Mouse (Mus musculus) natural killer cell, adult 2 months (primary cell): Measurements from ENCODE around the gene Aph1b.

Source experiments
- DNase-seq, 2 experiments: peaks; one replicate each; pipeline ENCODE4 v3.0.0; 2022; ENCODE audit warnings: low spot score in 2 of 2

The Aph1b gene

DNA sequence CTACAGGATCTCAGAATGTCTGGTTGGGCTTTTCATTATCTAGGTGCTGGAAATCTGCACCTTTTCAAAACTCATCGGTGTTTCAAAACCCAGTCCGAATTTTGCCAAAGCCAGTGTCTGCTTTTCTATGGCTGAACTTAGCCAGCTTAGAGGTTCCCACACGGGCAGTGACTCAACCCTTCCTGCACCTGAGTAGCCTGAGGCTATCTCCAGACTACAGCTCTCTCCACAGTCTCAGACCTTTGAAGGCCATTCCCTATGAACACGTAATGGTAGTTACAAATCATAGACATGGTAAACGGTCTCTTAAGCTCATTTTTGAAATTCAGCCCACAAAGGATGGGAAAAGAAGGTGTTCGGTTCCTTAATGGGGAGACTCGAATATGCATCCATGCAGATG, 55.8 kb downstream of the Aph1b start:
- no peak for DNase-seq

DNA sequence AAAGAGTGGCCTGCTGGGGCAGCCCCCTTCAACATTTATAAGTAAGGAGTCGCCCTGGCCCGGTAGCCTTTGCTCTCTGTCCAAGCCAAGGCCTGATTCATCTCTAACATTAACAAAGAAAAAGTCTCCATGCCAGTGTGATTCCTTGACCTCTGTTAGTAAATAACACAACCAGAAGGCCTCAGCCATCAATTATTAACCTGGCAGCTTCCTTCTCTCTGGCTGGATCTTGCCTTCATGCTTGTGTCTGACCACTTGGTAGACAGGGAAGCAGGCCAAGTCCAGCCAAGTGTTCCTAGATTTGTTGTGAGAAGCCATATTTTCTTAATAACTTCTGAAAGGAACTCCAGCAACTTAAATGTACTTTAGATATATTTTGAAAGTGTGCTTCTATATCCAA, 58.7 kb downstream of the Aph1b start:
- DNase-seq, result no peak

DNA sequence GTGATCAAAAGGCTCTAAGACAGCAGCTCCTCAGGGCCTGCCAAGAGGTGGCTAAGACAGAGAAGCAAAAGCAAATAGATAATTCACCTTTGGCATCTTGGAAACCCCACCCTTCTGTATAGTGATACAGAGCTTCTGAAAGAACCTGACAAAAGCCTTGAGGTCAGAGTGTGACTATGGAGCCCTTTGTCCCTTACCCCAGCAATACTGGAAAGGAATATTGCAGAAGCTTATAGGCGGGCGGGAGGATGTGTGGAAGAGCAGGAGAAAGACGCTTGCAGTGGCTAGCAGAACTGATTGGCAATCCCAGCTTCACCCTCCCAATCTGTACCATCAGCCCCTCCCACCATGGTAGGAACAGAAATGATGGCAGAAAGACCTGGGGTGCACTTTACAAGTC, 59.3 kb downstream of the Aph1b start:
- no peak for DNase-seq

DNA sequence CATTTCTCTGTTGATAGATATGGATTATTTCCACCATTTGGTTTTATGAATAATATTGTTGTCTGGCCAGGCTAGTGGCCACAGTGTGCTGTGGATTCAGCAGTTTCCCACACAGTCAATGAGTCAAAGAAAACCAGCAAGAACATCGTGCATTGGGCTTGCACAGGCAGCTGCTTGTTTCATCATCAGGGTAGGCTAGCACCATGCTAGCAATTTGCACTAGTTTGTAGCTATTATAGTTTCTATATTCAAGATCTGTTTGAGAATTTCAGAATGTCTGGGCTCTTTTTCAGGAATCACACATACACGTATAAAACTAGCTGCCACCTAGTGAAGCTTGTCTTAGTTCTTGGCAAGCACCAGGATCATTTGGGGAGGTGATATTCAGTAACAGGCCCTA, 60.2 kb downstream of the Aph1b start:
- no peak for DNase-seq

DNA sequence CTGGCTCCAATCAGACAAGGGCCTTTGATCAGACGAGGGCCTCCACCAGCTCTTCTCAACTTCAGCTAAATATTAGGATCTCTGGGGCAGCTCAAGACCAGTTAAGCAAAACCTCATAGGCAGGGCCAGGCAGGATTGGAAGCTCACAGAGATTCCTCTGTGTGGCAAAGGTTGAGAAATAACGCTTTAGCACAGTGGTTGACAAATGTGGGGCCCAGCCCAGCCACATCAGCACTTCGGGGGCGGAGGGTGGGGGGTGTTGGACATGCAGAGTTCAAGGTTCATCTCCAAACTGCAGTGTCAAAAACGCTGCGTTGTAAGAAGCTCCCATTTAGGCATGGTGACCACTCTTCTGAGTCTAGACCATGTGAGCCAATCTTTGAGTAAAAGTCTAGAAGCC, 60.7 kb downstream of the Aph1b start:
- no peak for DNase-seq

DNA sequence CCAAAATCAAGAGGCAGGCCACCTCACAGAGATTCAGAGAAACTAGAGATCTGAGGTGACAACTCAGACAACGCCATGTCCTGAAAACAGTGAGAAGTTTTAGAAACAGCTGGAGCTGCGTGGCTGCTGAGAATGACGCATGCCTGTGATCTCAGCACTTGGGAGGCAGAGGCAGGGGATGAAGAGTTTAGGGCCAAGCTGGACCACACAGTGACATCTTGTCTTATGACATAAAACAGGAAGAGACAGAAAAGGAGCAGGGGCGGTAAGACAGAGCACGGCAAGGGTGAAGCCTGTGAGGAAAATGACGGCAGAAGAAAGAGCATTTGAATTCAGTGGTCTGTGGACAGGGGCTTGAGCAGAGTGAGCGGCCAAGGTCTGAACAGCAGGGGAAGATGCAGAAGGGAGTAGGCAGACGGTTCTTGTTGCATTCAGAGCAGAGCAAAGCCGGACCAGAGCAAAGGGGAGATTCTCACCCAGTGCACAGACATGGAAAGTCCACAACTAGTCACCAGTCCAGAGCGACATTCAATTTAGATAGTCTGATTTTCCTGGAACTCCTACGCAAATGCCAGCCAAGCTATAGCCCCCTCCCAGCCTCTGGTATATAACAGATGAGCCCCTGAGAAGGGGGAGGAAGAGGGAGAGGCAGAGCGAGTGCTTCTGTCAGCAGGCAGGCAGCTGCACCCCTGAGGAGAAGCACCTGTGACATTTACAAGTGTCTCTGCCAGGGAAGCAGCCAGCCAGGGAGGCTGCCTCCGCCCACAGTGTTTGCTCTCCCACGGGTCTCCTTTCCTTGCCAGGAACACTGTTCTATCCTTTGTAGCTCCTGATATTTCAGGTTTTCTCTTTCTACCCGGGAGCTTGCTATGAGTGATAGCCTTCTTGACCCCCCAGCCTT, 62.2 kb downstream of the Aph1b start:
- DNase-seq, result no peak

DNA sequence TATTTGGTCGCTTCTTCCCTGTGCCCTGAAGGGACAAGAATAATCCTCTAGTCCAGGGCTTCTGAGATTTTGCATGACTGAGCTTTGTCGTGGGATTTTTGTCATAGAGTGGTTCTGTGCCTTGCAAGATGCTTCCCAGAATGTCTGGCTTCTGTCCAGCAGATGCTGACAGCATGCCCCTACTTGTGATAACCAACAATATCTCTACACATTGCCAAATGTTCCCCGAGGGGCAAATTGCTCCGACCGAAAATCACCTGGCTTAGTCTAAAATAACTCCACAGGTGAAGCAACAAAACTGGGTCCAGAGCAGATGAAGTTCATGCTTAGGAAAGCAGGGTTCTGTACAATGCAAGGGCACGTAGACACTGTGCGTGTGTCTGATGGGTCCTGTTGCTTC, 64.0 kb downstream of the Aph1b start:
- no peak for DNase-seq

DNA sequence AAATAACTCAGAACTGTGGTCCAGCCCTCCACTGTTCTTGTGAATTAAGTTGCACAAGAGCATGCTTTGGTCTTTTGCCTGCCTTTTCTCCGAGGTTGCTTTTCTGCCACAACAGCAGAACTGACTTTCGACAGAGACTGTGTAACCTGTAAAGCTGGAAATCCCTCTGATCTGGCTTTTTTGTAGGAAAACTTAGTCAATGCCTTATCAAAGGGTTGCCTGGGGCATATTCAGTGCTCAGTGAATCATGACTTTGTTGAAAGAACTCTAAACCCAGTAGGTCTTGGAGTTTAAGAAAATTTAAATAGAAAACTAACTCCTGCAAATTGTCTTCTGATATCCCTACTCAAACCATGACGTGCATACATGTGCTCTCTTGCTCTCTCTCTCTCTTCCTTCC, 64.7 kb downstream of the Aph1b start:
- DNase-seq, result no peak

DNA sequence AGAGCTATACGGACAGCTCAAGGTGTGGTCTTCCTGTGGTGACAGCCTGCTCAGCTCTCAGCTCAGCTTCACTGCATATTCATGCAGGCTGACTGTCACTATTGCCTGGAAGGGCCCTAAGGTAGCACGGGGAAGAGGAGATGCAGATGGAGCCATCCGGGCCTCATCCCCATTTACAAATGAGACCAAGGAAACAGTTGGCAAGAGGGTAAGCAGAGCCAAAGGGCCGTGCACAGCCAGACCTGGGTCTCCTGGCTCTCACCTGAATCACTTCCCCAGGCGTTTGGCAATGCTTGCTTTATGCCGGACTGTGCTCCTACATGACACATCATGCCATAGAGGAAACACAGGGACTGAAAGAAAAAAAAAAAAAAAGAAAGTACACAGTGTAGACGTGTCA, 68.0 kb downstream of the Aph1b start:
- DNase-seq, result no peak

DNA sequence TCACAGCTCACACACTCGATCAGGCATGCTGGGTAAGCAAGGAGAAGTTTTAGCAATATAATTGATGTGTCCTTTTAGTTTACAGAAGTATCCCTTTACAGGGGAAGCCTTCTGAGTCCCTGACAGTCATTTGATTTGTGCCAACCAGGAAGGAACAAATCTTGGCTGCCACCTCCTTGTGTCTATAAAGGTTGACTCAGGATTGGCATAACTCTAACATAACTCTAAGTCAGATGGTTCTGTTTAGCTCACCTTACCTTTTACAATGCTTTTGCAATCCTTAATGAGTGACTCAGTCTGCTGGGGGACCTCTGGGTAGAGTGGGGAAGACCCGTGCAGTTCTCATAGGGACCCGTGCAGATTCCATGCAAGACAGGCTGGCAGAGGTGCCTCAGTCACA, 69.7 kb downstream of the Aph1b start:
- DNase-seq, result no peak
